Mouse (Mus musculus) fibroblast of lung, adult 2 months (primary cell): ENCODE results near the gene Ttc22.

Experiments
- DNase-seq: peaks from one replicate; pipeline ENCODE4 v3.0.0-alpha.2; 2011; ENCODE audit warnings: low read depth

The Ttc22 gene

DNA sequence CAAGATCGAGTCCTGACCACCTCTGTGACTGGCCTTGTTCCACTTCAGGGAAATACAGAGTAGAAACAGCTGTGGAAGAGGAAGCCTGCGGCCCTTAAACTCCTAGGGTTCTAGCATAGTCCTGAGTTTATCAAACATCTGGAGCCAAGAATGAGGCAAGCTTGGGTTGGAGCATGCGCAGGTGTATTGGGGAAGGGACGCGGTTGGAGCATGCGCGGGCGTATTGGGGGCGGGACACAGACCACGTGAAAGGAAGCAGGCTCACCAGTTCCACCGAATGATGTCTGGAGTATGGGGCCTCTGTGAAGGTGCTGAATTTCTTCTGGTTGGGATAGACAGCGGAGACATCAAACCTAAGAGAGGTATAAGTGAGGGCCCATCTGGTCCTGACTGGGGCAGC, 6.6 kb upstream of the Ttc22 start:
- no peak for DNase-seq

DNA sequence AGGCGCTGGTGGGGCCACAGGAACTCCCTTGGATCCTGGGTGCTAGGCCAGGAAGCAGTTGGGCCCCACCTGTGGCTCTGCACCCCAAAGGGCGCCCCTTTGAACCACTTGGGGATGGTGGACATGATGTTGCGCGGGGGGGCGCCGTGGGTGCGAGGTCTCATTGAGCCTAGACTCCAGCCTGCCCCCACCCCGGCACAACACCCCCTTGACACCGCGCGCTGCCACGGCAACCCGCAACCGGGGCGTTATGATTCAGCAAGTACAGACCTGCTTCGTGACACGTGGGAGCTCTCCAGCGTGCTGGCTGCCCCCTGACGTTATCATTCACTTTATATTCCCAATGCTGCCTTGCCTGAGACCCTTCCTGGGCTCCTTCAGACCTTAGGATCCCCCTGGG, 5.2 kb upstream of the Ttc22 start, which contains the start of gene Lexm:
Lexm (minus strand) TSS at position 186 of the 400 bp plus-strand sequence.
- DNase-seq, result no peak

DNA sequence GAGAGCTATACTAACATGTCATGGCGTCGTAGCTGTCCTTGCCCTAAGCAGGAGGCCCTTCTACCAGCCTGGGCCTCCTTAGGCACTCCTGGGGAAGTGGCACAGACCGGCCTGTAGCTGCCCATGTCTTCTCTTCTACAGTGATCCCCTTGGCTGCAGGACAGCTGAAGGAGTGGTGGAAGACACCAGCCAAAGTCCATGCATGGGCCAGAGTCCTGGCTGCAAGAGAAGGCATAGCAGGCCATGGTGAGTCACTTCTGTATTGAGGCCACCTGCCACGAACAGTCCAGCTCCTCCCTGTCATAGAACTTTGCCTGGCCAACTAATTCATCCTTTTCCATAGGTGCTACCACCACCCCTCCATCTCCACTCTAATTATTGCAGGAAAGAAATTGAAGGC, 3.3 kb upstream of the Ttc22 start:
- no peak for DNase-seq

DNA sequence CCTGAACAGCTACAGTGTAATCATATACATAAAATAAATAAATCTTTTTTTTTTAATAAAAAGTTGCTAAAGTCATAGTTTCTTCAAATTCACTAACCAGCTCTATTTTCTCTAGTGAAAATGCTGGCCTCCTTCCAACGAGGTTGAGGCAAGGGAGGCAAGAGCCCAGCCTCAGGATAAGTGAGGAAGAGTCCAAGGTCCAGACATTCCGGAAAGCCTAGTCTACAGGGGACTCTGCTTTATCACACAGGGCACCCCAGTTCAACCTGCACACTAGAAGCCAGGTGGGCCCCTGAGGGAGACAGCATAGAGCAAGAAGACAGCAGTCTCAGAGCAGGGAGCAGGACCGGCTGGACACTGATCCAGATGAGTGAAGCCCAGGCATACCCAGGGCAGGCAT, 804 bp upstream of the Ttc22 start:
- no peak for DNase-seq

DNA sequence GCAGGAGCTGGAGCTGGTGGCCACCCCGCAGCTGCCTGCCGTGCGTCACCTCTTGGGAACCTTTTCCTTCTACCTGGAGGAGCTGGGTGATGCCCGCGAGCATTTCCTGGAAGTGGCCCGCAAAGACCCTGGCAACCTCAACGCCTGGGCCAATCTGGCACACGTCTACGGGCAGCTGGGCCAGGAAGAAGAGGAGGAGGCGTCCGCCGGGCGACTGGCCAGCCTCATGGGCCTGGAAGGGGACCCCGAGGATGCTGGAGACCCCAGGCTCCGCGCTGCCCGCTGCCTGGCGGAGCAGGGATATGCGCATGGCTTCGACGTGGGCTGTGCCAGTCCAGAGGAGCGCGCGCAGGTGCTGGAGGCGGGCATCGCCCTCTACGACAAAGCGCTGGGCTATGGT, 480 bp downstream of the Ttc22 start:
- DNase-seq, result no peak

DNA sequence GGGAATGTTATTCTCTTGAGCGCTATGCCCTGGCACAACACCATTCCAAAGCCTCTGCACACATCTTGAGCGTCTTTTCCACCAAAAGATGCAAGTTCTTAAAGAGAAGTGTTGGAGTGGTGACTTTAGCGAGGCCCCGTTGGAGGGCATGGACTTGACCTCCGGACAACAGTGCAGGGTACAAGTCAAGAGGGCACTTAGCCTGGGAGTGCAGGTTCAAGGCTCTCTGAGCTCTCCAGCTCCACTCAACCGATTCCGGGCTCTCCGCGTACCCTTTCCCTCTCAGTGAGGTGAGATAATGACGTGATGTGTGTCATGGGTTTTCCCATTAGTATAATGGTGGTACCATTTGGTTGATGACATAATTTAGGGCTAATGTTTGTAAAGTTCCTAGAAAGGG, 2.0 kb downstream of the Ttc22 start:
- no peak for DNase-seq

DNA sequence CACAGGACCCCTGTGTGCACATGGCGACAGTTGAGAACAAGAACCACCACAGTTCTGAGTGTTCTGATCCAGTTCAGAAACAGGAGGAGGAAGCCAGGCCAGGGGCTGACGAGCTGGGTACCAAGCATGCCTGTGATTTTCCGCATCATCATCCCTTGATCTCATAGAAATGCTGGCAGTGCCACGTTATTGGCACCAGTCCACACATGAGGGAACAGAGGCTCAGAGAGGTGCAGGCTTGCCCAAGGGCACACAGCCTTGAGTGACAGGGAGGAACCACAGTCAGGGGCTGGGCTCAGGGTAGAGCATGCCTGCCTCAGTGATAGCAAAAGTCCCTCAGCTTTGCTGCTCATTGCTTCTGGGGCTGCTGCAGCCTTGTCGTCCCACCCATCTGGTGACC, 5.6 kb downstream of the Ttc22 start:
- DNase-seq, result no peak

DNA sequence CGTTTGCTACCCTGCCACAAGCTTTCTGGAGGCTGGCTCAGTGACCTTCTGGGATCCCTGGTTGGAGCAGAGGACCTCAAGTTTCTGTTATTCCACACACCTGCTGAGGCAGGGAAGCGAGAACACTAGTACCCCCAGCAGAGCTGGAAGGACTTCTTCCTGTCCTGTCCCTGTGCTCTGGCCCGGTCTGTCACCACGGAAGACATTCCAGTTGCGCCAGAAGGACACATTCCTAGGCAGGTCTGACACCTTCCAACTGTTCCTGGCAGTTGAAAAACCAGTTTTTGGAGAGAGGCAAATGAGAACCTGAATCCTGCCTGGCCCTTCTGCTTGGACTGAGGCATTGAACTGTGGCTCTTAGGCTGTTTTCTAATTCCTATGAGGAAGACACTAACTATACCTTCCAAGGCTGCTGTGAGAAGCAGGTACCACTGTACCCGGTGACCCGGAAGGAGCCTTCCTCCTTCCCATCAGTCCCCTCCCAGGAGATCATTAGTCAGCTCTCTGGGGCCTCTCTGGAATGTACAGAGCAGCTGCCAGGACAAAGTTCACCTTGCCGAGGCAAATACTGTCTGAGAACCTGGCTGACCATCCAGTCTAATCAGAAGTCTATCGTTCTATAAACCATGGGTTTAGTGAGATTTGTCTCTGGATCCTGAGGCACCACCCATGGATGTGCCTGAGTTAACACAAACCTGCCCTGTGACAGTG, 6.6 kb downstream of the Ttc22 start:
- DNase-seq, result no peak

DNA sequence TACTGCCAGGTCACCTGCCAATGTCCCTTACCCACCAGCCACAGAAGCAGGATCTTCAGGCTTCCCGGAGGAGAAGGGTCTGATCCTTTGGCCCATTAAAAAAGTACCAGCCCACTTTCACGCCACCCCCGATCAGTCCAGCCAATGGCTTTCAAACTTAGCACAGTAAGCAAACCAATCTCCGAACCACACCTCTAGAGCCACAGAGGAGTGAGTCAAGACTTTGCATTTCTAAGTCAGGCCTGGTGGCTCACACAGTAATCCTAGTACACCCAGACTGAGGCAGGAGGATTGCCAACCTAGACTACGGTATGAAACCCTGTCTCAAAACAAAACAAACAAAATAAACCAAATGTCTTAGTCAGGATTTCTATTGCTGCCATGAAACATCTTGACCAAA, 7.1 kb downstream of the Ttc22 start:
- DNase-seq, result peak; percentile 25

DNA sequence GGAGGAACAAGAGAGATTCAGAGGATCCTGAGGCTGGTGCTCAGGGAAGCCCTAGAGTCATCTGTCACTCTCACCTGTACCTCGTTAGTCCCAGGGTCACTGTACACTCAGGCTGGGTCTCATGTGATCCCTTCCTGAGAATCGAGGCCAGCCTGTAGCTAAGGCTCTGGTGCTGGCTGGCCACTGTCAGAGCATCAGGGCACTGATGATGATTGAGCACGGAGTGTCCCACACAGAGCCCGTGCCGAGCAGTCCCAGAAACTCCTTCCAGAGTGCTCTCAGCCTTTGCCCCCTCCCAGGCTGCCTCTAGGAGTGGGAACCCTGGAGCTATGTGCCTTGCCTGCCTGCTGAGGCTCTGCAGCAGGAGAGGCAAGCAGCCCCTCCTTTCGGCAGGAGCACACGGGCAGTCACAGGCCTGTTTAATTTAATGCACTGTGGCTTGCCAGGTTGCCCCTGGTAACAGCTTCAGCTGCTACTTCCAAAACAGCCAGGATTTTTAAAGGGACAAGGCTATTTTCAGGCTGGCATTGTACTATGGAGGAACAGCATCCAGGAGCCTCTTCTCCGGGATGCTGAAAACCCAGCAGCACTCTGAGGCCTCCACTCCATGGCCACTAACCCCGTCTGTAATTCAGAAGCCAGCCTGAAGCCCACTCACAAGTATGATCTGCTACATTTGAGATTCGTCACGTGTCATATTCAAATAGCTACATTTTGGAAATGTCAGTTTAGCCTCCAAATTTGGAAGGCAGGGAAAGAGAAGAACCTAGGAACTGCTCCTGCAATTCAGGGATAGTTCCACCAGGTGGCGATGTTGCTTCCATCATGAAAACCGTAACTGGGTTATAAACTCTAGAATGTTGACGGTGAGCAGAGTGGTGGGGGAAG, 8.3 kb downstream of the Ttc22 start:
- DNase-seq, result no peak

DNA sequence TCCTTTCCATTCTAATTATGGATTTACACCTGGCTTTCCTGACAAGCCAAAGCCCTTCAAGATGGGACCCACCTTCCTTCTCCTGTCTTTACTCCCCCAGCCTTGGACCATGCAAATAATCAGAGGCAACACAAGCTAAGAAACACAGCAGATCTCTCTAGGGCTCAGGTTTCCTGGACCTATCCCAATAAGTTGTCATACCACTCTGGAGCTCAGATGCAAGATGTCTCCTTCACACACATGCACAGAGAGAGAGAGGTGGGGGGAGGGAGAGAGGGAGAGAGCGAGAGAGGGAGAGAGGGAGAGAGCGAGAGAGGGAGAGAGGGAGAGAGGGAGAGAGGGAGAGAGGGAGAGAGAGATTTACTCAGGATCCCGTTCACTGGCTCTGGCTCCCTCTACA, 10.1 kb downstream of the Ttc22 start:
- no peak for DNase-seq

DNA sequence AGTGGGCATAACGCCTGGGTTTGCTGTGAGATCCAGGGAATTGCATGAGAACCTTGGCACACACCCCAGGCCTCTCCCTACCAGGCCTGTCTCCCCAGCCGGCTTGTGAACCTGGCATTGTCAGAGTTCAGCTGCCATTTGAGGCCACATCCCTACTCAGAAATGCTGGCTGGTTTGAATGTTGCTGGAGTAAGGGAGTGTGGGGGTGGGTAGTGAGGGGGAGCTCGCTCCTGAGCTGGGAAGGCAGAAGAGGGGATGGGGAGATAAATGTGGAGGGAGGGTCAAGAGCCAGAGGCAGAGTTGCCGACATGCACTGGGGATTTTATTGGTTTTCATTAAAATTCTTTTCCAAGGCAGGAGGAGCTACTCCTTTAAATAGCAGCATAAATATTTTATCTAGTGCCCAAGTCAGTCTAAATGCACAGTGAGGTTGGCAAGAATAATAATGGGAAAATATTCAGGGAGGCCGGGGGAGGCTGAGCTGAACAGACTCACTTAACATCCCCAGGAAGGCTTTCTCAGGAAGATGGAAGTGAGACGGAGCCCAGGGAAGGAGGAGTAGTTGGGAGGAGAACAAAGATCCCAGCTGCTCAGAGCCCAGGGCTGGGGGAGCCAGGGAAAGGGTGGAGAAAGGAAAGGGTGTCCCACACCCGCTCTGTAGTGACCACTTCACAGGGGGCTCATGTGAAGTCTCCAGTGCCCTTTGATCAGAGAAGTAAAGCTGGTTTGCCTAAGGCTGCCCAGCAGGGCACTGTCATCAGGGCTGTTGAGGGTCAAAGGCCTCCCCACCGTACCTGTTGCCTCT, 11.3 kb downstream of the Ttc22 start:
- DNase-seq, result peak; percentile 14

DNA sequence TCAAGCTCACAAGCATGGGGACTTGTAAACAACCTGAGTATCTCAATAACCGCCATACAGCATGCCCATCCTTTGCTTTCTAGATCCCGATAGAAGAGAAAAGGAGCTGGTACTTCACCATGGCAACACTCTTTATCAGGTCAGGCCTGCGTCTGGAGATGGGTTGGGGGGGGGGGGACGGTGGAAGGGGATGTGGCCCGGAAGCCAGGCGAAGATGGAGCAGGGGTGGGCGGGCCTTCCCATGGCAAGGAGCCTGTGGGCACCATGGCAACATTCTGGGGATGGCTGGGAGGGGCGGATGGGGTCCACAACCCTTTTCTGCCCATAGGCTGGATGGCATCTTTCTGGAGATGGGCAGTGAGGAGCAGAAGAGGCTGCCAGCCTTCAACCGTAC, 11.9 kb downstream of the Ttc22 start:
- no peak for DNase-seq

DNA sequence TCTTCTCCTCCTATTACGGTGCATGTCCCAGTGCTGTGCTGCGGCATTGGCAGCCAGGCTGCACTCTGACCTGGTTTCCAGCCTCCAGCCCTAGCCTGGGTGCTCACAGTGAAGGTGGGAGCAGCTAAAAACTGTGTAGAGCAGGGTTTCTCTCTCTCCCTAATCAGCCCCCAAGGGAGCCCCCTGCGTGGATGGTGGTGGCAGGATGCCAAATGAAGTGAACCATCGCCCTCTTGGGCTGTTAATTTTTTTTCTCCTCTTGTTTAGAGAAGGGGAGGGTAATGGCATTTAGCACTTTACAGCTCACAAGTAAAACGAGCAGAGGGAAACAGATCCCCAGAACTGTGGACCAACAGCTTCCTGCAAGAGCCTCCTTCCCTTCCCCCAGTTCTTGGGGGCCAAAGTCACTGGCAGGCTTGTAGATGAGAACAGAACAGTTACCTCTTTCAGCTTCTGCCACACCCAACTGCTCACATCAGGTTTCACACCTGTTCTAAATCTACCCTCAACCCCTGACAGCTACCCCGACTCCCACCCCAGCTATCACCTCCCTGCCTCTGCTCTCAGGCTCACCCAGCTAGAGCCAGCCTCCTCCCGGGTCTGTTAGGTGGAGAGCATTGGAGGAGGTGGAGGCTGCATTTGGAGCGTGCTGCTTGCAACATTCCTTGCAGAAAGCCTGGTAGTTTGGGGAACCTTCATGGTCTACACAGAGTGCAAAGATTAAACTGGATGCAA, 21.4 kb downstream of the Ttc22 start:
- no peak for DNase-seq

DNA sequence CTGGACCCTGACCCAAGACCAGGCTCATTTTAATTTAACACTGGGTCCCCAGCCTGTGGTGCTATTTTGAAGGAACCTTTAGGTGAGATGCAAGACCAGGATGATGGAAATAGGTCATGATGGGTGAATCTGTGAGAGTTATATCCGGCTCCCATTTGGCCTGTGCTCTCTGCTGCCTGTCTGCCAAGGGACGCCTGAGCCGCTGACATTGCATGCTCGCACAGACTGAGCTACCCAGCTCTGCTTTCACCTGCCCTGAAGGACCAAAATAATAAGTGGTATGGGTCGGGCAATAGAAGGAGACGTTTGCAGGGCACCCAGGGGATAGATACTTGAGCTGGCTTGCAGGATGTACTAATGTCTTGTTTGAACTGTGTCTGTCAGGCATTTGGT, 22.0 kb downstream of the Ttc22 start:
- DNase-seq, result no peak

DNA sequence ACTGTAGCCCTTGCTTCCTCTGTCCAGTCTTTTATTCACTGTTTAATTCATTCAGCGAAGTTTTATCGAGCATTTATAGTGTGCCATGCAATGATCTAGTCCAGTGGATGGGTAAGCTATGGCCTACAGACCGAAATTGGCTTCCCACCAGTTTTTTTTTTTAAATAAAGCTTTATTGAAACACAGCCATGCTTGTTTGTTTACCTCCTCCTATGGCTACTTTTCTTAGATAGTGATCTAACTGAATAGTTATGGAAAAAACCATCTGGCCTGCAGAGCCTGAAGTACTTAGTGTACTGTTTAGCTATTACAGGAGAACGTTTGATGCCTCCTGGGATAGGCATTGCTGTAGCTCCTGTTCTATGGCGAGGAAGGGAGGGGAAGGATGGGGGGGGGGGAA, 23.6 kb downstream of the Ttc22 start:
- DNase-seq, result no peak

DNA sequence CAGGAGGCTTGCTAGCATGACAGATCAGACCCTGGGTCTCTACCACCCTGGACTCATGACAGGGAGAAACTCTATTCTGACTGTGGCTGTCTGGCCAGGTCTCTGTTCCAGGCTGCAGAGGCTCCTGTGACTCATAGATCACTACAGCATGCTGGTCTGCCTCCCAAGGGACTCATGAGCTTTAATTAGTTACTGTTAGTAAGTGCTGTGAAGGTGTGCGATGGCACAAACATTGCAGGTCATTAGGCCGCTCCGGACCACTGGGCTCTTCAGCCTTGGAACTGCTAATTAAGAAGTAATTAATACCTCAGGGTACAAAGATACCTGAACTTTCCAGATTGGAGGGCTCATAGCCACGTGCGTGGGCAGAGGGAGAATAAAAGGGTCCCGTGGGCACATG, 24.9 kb downstream of the Ttc22 start:
- no peak for DNase-seq

DNA sequence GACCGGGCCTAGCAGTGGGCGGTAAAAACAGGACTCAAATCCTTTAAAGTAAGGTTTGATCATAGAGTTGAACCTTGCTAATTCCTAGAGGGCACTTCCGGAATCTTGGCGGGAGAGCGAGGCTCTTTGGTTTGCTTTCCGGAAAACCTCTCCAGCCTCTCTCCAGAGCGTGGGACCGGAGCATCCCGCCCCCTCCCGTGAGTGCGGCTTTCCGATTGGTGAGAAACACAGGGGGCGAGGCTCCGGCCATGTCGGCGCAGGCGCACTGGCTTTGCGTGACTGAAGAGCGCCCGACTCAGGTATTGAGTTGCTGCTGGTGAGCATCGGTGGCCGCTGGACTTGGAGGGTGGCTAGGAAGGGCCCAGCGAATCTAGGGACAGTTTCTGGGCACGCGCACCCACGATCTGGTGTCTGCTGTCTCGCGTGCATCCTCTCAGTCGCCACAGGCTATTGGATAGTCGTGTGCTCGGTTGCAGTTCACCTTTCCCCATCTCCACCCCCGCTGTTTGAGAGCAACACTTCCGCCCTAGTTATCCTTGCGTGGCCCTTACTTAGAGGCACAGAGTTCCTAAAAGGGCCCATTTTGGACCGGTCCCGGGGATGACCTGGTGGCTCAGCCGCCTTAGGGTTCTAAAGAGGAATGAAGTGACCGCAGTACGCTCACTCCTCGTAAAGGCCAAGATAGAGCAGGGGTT, 28.7 kb downstream of the Ttc22 start, which contains the start of gene Pars2:
Pars2 (plus strand) TSS at position 237 of the 695 bp plus-strand sequence.
- peak; percentile 93 for DNase-seq

DNA sequence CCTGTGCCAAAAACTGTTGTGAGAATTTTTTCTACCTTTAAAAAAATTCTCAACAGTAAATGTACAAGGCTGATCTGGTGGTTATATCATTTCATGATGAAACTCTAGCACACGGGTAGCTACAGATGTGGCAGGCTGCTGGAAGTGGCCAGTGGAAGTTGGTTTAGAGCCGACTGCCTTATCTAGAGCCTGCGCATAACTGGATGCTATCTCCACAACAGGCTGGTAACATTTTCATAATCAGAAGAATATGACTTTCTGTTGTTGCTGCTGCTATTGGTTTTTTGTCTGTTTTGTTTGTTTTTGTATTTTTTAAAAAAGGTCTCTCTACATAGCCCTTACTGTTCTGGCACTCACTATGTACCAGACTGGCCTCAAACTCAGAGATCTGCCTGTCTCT, 30.3 kb downstream of the Ttc22 start:
- no peak for DNase-seq

DNA sequence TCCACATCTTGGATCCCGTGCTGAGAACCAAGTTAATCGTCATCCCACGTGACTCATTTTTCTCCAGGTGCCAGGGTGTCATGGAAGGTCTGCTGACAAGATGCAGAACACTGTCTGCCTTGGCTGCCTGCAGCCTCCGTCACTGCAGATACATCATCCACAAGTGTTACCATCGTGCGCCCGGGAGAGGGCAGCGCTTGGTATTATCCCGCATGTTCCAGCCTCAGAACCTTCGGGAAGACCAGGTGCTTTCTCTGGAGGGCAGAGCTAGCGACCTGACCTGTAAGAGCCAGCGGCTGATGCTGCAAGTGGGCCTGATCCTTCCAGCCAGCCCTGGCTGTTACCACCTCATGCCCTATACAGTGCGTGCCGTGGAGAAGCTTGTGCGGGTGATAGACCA, 30.8 kb downstream of the Ttc22 start:
- DNase-seq, result no peak

DNA sequence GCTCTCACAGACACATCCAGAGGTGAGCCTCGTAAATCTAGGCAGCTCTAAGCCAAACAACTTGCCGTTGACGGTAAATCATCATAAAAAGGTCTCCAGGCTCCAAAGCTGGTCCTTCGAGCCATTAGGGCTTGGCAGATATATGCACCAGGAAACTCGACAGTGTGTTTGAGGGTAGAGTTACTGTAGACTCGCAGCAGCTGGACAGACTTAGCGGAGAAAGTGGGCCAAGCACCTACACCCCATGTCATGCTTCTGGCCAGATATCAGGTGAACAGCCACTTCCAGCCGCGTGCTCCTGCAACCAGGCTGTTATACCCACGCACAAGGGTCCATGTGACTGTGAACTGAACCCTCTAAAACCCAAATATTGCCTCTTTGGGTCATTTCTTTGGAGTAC, 33.4 kb downstream of the Ttc22 start:
- no peak for DNase-seq
